Mouse (Mus musculus) large intestine, adult 2 months (tissue): ENCODE data around the gene Prr3. TPM values are rescaled to one million over a fixed set of nuclear protein-coding genes. Genes with fewer than 3 reads are reported as not detected.

ENCODE experiments used
- DNase-seq: peaks from one replicate; pipeline ENCODE4 v3.0.0-alpha.2; 2012; ENCODE audit warnings: low read depth, low spot score
- WGBS: fragments of 180-500 bp; shearing (Covaris S2); methylation state at CpG from one replicate; pipeline ENCODE4 v1.1.7; 2018; 5-methylcytosine and 5-hydroxymethylcytosine counted together
- polyA plus RNA-seq: library from polyadenylated mRNA; depleted of rRNA; stranded (reverse); fragments of >200 nt; gene quantifications from 2 replicates; pipeline ENCODE4 v1.2.3, GENCODE M21; 2012

Prr3 gene
- polyA plus RNA-seq, 1 experiment = 14.5 TPM

GRCm38 (mm10) chr17:36001121-36001897 is 21.3 kb upstream of the Prr3 start:
- DNase-seq = no peak
- 45% methylated on average over 12 of the region's 12 CpGs for WGBS

- WGBS = 22% methylated on average over 4 of the region's 4 CpGs
- DNase-seq = no peak
Observed at GRCm38 (mm10) chr17:36000349-36000748, 20.3 kb upstream of the Prr3 start.

GRCm38 (mm10) chr17:35999356-35999755 is 19.3 kb upstream of the Prr3 start:
- 77% methylated on average over 7 of the region's 7 CpGs for WGBS
- no peak for DNase-seq

GRCm38 (mm10) chr17:35998545-35999305 is 18.7 kb upstream of the Prr3 start:
- WGBS = 74% methylated on average over 6 of the region's 6 CpGs
- no peak for DNase-seq

GRCm38 (mm10) chr17:35997713-35998510 is 17.9 kb upstream of the Prr3 start:
- DNase-seq = no peak
- 39% methylated on average over 12 of the region's 12 CpGs for WGBS

GRCm38 (mm10) chr17:35996949-35997348 is 16.9 kb upstream of the Prr3 start:
- 2% methylated on average over 11 of the region's 11 CpGs for WGBS
- peak; percentile 99 for DNase-seq

- 1% methylated on average over 14 of the region's 14 CpGs for WGBS
- DNase-seq = no peak
Observed at GRCm38 (mm10) chr17:35994879-35995240, 14.8 kb upstream of the Prr3 start.

- 2% methylated on average over 31 of the region's 31 CpGs for WGBS
- no peak for DNase-seq
Observed at GRCm38 (mm10) chr17:35994175-35994878, 14.3 kb upstream of the Prr3 start.

GRCm38 (mm10) chr17:35993675-35994074 is 13.6 kb upstream of the Prr3 start:
- 3% methylated on average over 17 of the region's 17 CpGs for WGBS
- no peak for DNase-seq

- 44% methylated on average over 10 of the region's 10 CpGs for whole genome bisulfite sequencing
- no peak for DNase-seq
Observed at GRCm38 (mm10) chr17:35991781-35992180, 11.7 kb upstream of the Prr3 start.

GRCm38 (mm10) chr17:35981776-35982175 is 1.7 kb upstream of the Prr3 start:
- WGBS = 88% methylated on average over 9 of the region's 9 CpGs
- no peak for DNase-seq

GRCm38 (mm10) chr17:35980363-35980754 is 323 bp upstream of the Prr3 start:
- no peak for DNase-seq
- WGBS = under 1% methylated on average over 29 of the region's 29 CpGs

- under 1% methylated on average over 41 of the region's 41 CpGs for WGBS
- DNase-seq = no peak
Observed at GRCm38 (mm10) chr17:35978811-35979400, 1.1 kb downstream of the Prr3 start.

- 24% methylated on average over 1 of the region's 1 CpGs for WGBS
- DNase-seq = no peak
Observed at GRCm38 (mm10) chr17:35972131-35972530, 7.9 kb downstream of the Prr3 start.

GRCm38 (mm10) chr17:35969418-35970389 is 10.3 kb downstream of the Prr3 start, which contains the start of gene Abcf1:
Abcf1 (minus strand) TSS chr17:35969761.
- DNase-seq = peak; percentile 84
- under 1% methylated on average over 68 of the region's 68 CpGs for WGBS

- 82% methylated on average over 2 of the region's 2 CpGs for WGBS
- DNase-seq = no peak
Observed at GRCm38 (mm10) chr17:35967621-35968020, 12.4 kb downstream of the Prr3 start.

- DNase-seq = no peak
- WGBS = 87% methylated on average over 10 of the region's 10 CpGs
Observed at GRCm38 (mm10) chr17:35963279-35963678, 16.8 kb downstream of the Prr3 start.
